Mouse (Mus musculus): ENCODE data around the gene Cilp. TPM values are rescaled to one million over a fixed set of nuclear protein-coding genes. Genes with fewer than 3 reads are reported as not detected.

Cilp gene
- polyA plus RNA-seq, 1 experiment = 3.1 TPM

Other genes with a start within 250 kb of the Cilp start
- gene Hacd3, start 243.5 kb upstream of the Cilp start, polyA plus RNA-seq (2012; ENCODE audit: insufficient read depth, insufficient read length, missing spikeins) = 16.4 and 16.9 TPM in 2 replicates
- 44.6 and 55.5 TPM in 2 replicates for gene Dpp8, start 232.8 kb upstream of the Cilp start, polyA plus RNA-seq (2012; ENCODE audit: insufficient read depth, insufficient read length, missing spikeins)
- 0.55 and 0.71 TPM in 2 replicates for gene Igdcc4, start 163.7 kb upstream of the Cilp start, polyA plus RNA-seq (2012; ENCODE audit: insufficient read depth, insufficient read length, missing spikeins)
- not detected in 2 replicates for gene Igdcc3, start 124.0 kb upstream of the Cilp start, polyA plus RNA-seq (2012; ENCODE audit: insufficient read depth, insufficient read length, missing spikeins)
- gene Parp16, start 69.8 kb upstream of the Cilp start, polyA plus RNA-seq (2012; ENCODE audit: insufficient read depth, insufficient read length, missing spikeins) = 11.9 and 16.2 TPM in 2 replicates
- gene Clpx, start 29.1 kb downstream of the Cilp start, polyA plus RNA-seq (2012; ENCODE audit: insufficient read depth, insufficient read length, missing spikeins) = 97.1 and 113 TPM in 2 replicates
- 7.3 and 11.6 TPM in 2 replicates for gene Pdcd7, start 80.9 kb downstream of the Cilp start, polyA plus RNA-seq (2012; ENCODE audit: insufficient read depth, insufficient read length, missing spikeins)
- 0.75 TPM in 1 of 2 replicates, not detected in the other for gene Ubap1l, start 95.9 kb downstream of the Cilp start, polyA plus RNA-seq (2012; ENCODE audit: insufficient read depth, insufficient read length, missing spikeins)
- 1.0 and 2.7 TPM in 2 replicates for gene Kbtbd13, start 126.5 kb downstream of the Cilp start, polyA plus RNA-seq (2012; ENCODE audit: insufficient read depth, insufficient read length, missing spikeins)
- gene Rasl12, start 133.3 kb downstream of the Cilp start, polyA plus RNA-seq (2012; ENCODE audit: insufficient read depth, insufficient read length, missing spikeins) = 138 and 139 TPM in 2 replicates
- gene Slc51b, start 157.8 kb downstream of the Cilp start, polyA plus RNA-seq (2012; ENCODE audit: insufficient read depth, insufficient read length, missing spikeins) = not detected in 2 replicates
- 10.1 and 15.0 TPM in 2 replicates for gene Mtfmt, start 170.6 kb downstream of the Cilp start, polyA plus RNA-seq (2012; ENCODE audit: insufficient read depth, insufficient read length, missing spikeins)
- 50.0 and 57.1 TPM in 2 replicates for gene Spg21, start 195.8 kb downstream of the Cilp start, polyA plus RNA-seq (2012; ENCODE audit: insufficient read depth, insufficient read length, missing spikeins)

Data from brown adipose tissue, adult 24 weeks (tissue).